Mouse (Mus musculus) embryonic facial prominence, embryonic 11.5 days (tissue): Measurements from ENCODE around the gene Lclat1. TPM values are rescaled to one million over a fixed set of nuclear protein-coding genes. Genes with fewer than 3 reads are reported as not detected.

Experiments used
- ATAC-seq: fragments of 200-750 bp; cut with Nextera tagmentation; replicated peaks from 2 replicates; pipeline ENCODE4 v1.8.0; 2017; ENCODE audit warnings: low read depth; ENCODE audit not compliant: insufficient number of reproducible peaks, low FRiP score, low TSS enrichment
- DNase-seq: peaks from one replicate; pipeline ENCODE4 v3.0.0-alpha.2; 2015; ENCODE audit warnings: low spot score
- H3K27ac ChIP-seq: fragments of 300-500 bp; sonication (generic); replicated peaks from 2 replicates; pipeline ENCODE4 v1.5.1; 2014; ENCODE audit warnings: mild to moderate bottlenecking, low read depth, low read length, control low read depth
- H3K27me3 ChIP-seq: fragments of 300-500 bp; sonication (generic); 2 replicates; pipeline ENCODE4 v1.6.1; 2014; ENCODE audit warnings: mild to moderate bottlenecking, low read length, moderate library complexity, mixed read lengths; ENCODE audit not compliant: control insufficient read depth, insufficient read depth
- H3K36me3 ChIP-seq: fragments of 300-500 bp; sonication (generic); replicated peaks from 2 replicates; pipeline ENCODE4 v1.6.1; 2014; ENCODE audit warnings: low read depth, mild to moderate bottlenecking, low read length, moderate library complexity, mixed read lengths; ENCODE audit not compliant: control insufficient read depth, insufficient read depth
- H3K4me1 ChIP-seq: fragments of 300-500 bp; sonication (generic); 2 replicates; pipeline ENCODE4 v1.6.1; 2014; ENCODE audit warnings: low read length, mixed read lengths; ENCODE audit not compliant: control insufficient read depth, insufficient read depth
- H3K4me2 ChIP-seq: fragments of 300-500 bp; sonication (generic); 2 replicates; pipeline ENCODE4 v1.6.1; 2014; ENCODE audit warnings: low read depth, mild to moderate bottlenecking, control low read depth, low read length, moderate library complexity
- H3K4me3 ChIP-seq: fragments of 300-500 bp; sonication (generic); 2 replicates; pipeline ENCODE4 v1.5.1; 2014; ENCODE audit warnings: low read depth, low read length, control low read depth
- H3K9ac ChIP-seq: fragments of 300-500 bp; sonication (generic); replicated peaks from 2 replicates; pipeline ENCODE4 v1.6.1; 2014; ENCODE audit warnings: mild to moderate bottlenecking, control low read depth, low read length
- H3K9me3 ChIP-seq: fragments of 300-500 bp; sonication (generic); replicated peaks from 2 replicates; pipeline ENCODE4 v1.6.1; 2016; ENCODE audit warnings: mild to moderate bottlenecking, low read length, inconsistent platforms, mixed read lengths; ENCODE audit not compliant: control insufficient read depth
- WGBS: fragments of 180-500 bp; shearing (Covaris S2); extraction: QIAGEN DNeasy Blood & Tissue Kit; methylation state at CpG from one replicate; pipeline ENCODE4 v1.1.7; 2014; 5-methylcytosine and 5-hydroxymethylcytosine counted together
- polyA plus RNA-seq: library from polyadenylated mRNA; unstranded; fragments of >200 nt; fragmentation: Nextera tagmentation; extraction: Ambion mirVana; gene quantifications from 2 replicates; pipeline ENCODE4 v1.2.1, GENCODE M21; 2014

Gene Lclat1
- polyA plus RNA-seq, 1 experiment from 2014 or later = 19.3 TPM

DNA sequence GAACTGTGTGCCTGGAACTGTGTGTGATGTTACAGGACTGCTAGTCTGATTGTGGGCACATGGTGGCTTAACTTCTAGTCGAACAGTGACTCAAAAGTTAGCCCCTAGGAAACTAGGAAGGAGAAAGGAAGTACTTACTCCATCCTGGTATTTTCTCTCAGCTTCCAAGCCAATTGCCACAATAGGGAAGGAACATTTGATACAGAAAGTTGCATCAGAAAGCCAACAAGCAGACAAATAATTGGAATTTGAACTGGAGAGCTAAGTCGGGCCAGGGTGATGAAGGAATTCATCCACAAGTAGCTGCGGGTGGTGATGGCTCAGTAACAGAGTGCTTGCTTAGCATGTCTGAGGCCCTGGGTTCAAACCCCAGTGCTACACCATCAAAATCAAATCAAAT, 30.1 kb upstream of the Lclat1 start:
- ATAC-seq (no peak), DNase-seq (no peak)
- H3K27ac ChIP-seq = no peak overlapping the region
- H3K36me3 ChIP-seq = no peaks in the 10 kb centered on the region
- no peaks in the 10 kb centered on the region for H3K27me3 ChIP-seq
- 83% methylated on average over 3 of the region's 3 CpGs for WGBS
- no peak overlapping the region for H3K4me2 ChIP-seq
- no peak overlapping the region for H3K4me3 ChIP-seq
- H3K4me1 ChIP-seq = no peaks in the 10 kb centered on the region
- H3K9ac ChIP-seq = no peak overlapping the region
- no peaks in the 10 kb centered on the region for H3K9me3 ChIP-seq

DNA sequence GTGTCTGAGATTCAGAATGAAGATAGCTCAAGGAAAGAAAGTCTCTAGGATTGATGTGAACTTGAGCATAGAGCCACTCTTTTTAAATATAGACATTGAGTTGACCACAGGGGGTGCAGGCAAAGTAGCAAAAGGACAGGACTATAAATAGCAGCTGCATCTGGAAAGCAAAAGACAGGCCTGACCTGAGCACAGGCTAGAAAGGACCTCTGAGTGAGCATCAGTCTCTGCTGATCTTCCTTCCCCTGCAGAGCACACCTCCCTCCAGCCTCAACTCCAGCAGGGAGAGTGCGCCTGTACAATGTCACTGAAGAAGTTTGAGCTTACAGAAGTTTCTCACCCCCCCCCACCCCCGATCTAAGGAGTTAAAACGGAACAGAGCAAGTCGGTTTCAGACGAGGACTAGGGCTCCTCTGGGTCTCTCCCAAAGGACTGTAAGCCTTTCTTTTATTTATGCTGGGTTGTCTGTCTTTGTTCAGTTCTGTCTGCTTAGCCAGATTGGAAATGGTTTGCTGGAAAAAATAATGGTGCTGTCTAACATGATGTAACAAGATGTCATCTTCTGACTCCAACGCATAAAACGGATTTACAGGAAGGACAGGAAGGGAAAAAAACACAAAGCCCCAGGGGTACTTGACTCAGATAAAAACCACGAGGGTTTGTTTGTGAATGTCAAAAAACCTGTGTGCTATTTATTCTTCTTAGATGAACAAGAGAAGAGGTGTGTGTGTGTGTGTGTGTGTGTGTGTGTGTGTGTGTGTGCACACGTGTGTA, 26.2 kb upstream of the Lclat1 start:
- DNase-seq (peak; percentile 30), ATAC-seq (no peak)
- no peak overlapping the region for H3K4me3 ChIP-seq
- no peak overlapping the region for H3K9ac ChIP-seq
- 40% methylated on average over 9 of the region's 9 CpGs for WGBS
- no peak overlapping the region for H3K4me2 ChIP-seq
- H3K27me3 ChIP-seq = no peaks in the 10 kb centered on the region
- no peaks in the 10 kb centered on the region for H3K9me3 ChIP-seq
- no peak overlapping the region for H3K27ac ChIP-seq
- no peaks in the 10 kb centered on the region for H3K36me3 ChIP-seq
- H3K4me1 ChIP-seq = no peaks in the 10 kb centered on the region

DNA sequence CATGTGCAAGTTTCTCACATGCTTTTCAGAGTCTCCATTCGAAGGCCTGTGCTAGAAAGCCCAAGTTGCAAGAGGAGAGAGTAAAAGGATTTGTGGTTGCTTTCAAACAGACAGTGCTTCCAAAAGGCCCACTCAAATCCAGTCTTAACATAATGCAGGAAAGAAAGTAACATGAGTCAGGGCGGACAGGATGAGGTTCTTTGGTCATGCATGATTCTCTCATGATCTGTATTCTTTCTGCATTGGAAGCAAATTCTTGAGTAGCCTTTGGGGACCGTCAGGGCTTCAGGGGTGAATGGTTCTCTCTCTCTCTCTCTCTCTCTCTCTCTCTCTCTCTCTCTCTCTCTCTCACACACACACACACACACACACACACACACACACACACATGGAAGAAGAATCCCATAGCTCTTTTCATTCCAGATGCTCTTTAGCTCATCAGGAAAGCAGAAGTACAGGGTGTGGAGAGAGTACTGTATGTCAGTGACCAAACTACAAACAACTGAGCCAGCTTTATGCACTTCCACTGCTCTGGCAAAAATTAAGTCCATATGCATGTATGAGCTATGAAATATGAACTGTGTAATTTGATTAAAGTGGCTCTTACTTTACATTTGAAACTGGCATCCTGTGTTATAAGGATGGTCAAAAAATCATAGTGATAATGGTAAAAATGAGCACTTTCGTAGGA, 25.1 kb upstream of the Lclat1 start:
- Histone ChIP-seq H3K4me1 (no peaks in the 10 kb centered on the region), H3K27me3 (no peaks in the 10 kb centered on the region), H3K4me2 (no peak overlapping the region), H3K9me3 (no peaks in the 10 kb centered on the region), H3K4me3 (no peak overlapping the region), H3K9ac (no peak overlapping the region), H3K27ac (0 out of 2 replicates have a peak overlapping the region, but pooled peaks have one; percentile 28), H3K36me3 (no peaks in the 10 kb centered on the region)
- ATAC-seq = no peak
- WGBS = 79% methylated on average over 4 of the region's 4 CpGs
- DNase-seq = peak; percentile 15

GRCm38 (mm10) chr17:73087045-73087910, 20.5 kb upstream of the Lclat1 start:
- no peak overlapping the region for H3K4me2 ChIP-seq
- no peak overlapping the region for H3K27ac ChIP-seq
- ATAC-seq (no peak), DNase-seq (no peak)
- H3K9ac ChIP-seq = no peak overlapping the region
- H3K4me3 ChIP-seq = no peak overlapping the region
- no peaks in the 10 kb centered on the region for H3K9me3 ChIP-seq
- no peaks in the 10 kb centered on the region for H3K4me1 ChIP-seq
- 70% methylated on average over 13 of the region's 13 CpGs for WGBS
- no peaks in the 10 kb centered on the region for H3K27me3 ChIP-seq
- no peaks in the 10 kb centered on the region for H3K36me3 ChIP-seq

DNA sequence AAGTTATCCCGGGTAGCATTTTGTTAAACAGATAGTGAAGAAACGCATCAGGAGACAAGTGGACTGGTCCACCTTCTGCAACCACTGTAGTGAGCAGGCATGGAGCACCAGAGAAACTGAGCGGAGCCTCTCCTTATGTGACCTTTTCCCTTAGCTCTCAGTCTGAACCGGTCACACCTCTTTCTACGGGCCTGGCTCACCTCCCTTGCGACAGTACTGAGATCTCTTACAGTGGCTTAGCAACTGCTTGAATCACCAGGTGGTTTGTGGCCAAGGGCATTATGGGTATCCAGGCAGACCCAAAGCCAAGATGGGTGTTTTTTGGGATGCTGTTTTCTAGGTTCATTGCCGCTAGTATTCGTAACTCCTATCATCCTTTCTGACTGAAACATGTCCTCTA, 16.4 kb upstream of the Lclat1 start:
- H3K4me3 ChIP-seq = no peak overlapping the region
- H3K36me3 ChIP-seq = no peaks in the 10 kb centered on the region
- no peaks in the 10 kb centered on the region for H3K9me3 ChIP-seq
- H3K4me2 ChIP-seq = no peak overlapping the region
- H3K27ac ChIP-seq = no peak overlapping the region
- DNase-seq (no peak), ATAC-seq (no peak)
- WGBS = 83% methylated on average over 8 of the region's 8 CpGs
- H3K4me1 ChIP-seq = no peaks in the 10 kb centered on the region
- H3K9ac ChIP-seq = no peak overlapping the region
- no peaks in the 10 kb centered on the region for H3K27me3 ChIP-seq

DNA sequence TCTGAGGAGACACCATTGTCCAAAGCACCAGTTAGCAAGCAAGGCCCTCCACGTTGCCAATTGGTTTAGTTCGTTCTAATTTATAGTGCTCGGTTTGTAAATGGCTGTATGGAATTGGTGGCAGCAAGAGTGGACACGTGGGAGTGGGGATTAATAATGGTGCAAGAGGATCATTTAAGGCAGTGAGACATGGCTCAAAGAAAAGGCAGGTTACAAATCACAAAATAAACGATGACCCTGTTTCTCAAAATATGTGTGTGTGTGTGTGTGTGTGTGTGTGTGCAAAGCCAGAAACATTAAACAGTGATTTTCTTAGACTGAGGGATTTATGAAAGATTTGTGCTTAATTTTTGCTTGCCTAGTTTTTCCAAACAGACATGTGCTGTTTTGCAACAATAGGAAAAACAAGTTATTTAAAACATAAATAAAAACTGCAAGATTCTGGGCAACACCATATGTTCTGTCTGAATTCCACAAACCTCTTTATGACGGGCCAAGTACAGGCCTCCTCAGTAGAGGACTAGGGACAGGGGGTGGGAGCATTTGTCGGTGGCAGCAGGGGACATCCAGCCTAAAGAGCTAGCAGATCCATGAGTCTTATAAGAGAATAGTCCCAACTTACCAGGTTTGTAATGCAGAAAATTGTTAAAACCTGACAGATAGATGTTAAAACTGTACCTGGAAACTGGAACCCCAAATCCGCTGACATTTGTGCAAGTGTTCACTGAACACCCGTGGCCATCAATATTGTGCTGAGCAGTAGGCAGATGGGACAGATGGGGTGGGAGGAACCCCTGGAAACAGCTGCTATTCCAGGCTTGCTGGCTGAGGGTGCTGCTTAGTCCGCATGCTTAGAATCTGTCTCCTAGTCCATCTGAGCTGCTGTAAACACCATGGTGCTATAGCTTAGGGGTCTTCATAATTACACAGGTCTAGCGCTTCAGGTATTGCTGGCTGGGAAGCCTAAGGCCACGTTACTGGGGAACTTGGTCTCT, 15.4 kb upstream of the Lclat1 start:
- no peaks in the 10 kb centered on the region for H3K4me1 ChIP-seq
- 85% methylated on average over 12 of the region's 12 CpGs for WGBS
- no peaks in the 10 kb centered on the region for H3K27me3 ChIP-seq
- ATAC-seq (no peak), DNase-seq (no peak)
- no peak overlapping the region for H3K27ac ChIP-seq
- H3K36me3 ChIP-seq = no peaks in the 10 kb centered on the region
- H3K9me3 ChIP-seq = no peaks in the 10 kb centered on the region
- H3K4me3 ChIP-seq = no peak overlapping the region
- H3K9ac ChIP-seq = no peak overlapping the region
- H3K4me2 ChIP-seq = no peak overlapping the region

DNA sequence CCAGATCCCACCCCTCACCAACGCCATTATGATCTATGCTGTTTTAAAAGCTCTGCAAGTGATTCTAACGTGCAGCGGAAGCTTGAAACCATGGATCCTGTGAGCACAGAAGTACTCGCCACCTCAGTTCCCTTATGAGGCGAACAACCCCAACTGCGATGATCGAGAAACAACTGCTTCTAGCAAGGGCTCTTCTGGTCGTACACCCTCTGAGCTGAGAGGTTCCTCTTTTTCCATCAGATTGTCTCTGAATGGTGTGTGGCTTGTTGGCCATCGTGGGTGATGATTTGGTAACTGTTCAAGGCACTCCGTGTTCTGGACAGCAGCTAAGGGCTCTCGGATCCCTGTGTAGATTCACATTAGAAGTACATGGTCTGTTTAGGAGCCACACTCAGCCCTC, 12.7 kb upstream of the Lclat1 start:
- no peaks in the 10 kb centered on the region for H3K4me1 ChIP-seq
- H3K4me3 ChIP-seq = no peak overlapping the region
- WGBS = 88% methylated on average over 11 of the region's 11 CpGs

More for the DNA sequence above, 12.7 kb upstream of the Lclat1 start:
- no peaks in the 10 kb centered on the region for H3K27me3 ChIP-seq
- H3K9me3 ChIP-seq = no peaks in the 10 kb centered on the region
- H3K4me2 ChIP-seq = no peak overlapping the region
- H3K27ac ChIP-seq = no peak overlapping the region
- no peak overlapping the region for H3K9ac ChIP-seq
- DNase-seq (no peak), ATAC-seq (no peak)
- H3K36me3 ChIP-seq = no peaks in the 10 kb centered on the region
